ENCODE assay signal across 8 mouse cellular contexts in genomic region chr11:98051611-98052128, GRCm38 (mm10). TPM values are rescaled to one million over a fixed set of nuclear protein-coding genes. Genes with fewer than 3 reads are reported as not detected.
DNase-seq lines count a peak whose midpoint lies in the region; ATAC-seq and TF ChIP-seq lines count a peak whose summit lies in the region.

No protein-coding gene starts in this region.

- no peaks in the 10 kb centered on the region for H3K9me3 ChIP-seq in liver, embryonic 12.5 days (replicated peaks)
- no peaks in the 10 kb centered on the region for H3K9me3 ChIP-seq in liver, embryonic 11.5 days (ENCODE audit: control insufficient read depth, low read length)
- no peaks in the 10 kb centered on the region for H3K9me3 ChIP-seq in embryonic facial prominence, embryonic 12.5 days
- H3K9me3 ChIP-seq in intestine, postnatal 0 days (ENCODE audit: control insufficient read depth) = no peaks in the 10 kb centered on the region

- peak overlapping the region; percentile 31; the same call in 1 of the 2 replicates for H3K4me3 ChIP-seq in liver, embryonic 12.5 days
- no peak overlapping the region; the same call in 1 of the 2 replicates for H3K4me3 ChIP-seq in liver, embryonic 11.5 days (ENCODE audit: low read depth, low read length)
- H3K4me3 ChIP-seq in embryonic facial prominence, embryonic 12.5 days = peak overlapping the region; percentile 44
- H3K4me3 ChIP-seq in intestine, postnatal 0 days (ENCODE audit: low read depth, low read length) = peak overlapping the region; percentile 42
- H3K4me3 ChIP-seq in olfactory bulb, adult 2 months (ENCODE audit: insufficient read depth, low read depth, low read length) = peak overlapping the region; percentile 67

- H3K4me2 ChIP-seq in liver, embryonic 12.5 days = peak overlapping the region; percentile 54; the same call in 1 of the 2 replicates
- H3K4me2 ChIP-seq in liver, embryonic 11.5 days = no peak overlapping the region; the same call in 1 of the 2 replicates
- H3K4me2 ChIP-seq in embryonic facial prominence, embryonic 12.5 days (replicated peaks) = peak overlapping the region; percentile 76
- H3K4me2 ChIP-seq in intestine, postnatal 0 days (replicated peaks; ENCODE audit: low read depth) = peak overlapping the region; percentile 75; the same call in 1 of the 2 replicates

- peaks cover 15% of the 10 kb centered on the region; the same call in 1 of the 2 replicates for H3K4me1 ChIP-seq in liver, embryonic 12.5 days
- H3K4me1 ChIP-seq in liver, embryonic 11.5 days (replicated peaks; ENCODE audit: control insufficient read depth, insufficient read depth, low read length) = peaks cover 10% of the 10 kb centered on the region
- H3K4me1 ChIP-seq in embryonic facial prominence, embryonic 12.5 days = peaks cover 21% of the 10 kb centered on the region
- H3K4me1 ChIP-seq in intestine, postnatal 0 days (replicated peaks; ENCODE audit: control insufficient read depth, insufficient read depth, low read length) = no peaks in the 10 kb centered on the region
- peaks cover 42% of the 10 kb centered on the region for H3K4me1 ChIP-seq in olfactory bulb, adult 2 months (ENCODE audit: control insufficient read depth, insufficient read depth, low read length)

- H3K27me3 ChIP-seq in liver, embryonic 12.5 days (replicated peaks) = peaks cover 93% of the 10 kb centered on the region
- peaks cover 74% of the 10 kb centered on the region for H3K27me3 ChIP-seq in liver, embryonic 11.5 days (replicated peaks; ENCODE audit: control insufficient read depth, insufficient read depth, low read length)
- H3K27me3 ChIP-seq in embryonic facial prominence, embryonic 12.5 days = peaks cover 65% of the 10 kb centered on the region
- peaks cover 44% of the 10 kb centered on the region for H3K27me3 ChIP-seq in intestine, postnatal 0 days (replicated peaks; ENCODE audit: control insufficient read depth, insufficient read depth, low read length)

- no peak for ATAC-seq in liver, embryonic 12.5 days
- ATAC-seq in liver, embryonic 11.5 days (replicated peaks; ENCODE audit: low FRiP score) = no peak
- no peak for ATAC-seq in embryonic facial prominence, embryonic 12.5 days (ENCODE audit: insufficient number of reproducible peaks, insufficient read depth, low FRiP score, low TSS enrichment)
- ATAC-seq in intestine, postnatal 0 days = no peak

- TF ChIP-seq POLR2A in olfactory bulb, adult 2 months (IDR thresholded peaks at IDR 0.05; ENCODE audit: insufficient read depth, low read depth, low read length) = no peak

- H3K9ac ChIP-seq in liver, embryonic 12.5 days = no peak overlapping the region
- no peak overlapping the region for H3K9ac ChIP-seq in liver, embryonic 11.5 days (ENCODE audit: low read depth, low read length)
- no peak overlapping the region for H3K9ac ChIP-seq in embryonic facial prominence, embryonic 12.5 days
- H3K9ac ChIP-seq in intestine, postnatal 0 days (ENCODE audit: low read depth, low read length) = no peak overlapping the region

- no peak overlapping the region for H3K27ac ChIP-seq in liver, embryonic 12.5 days
- H3K27ac ChIP-seq in liver, embryonic 11.5 days (ENCODE audit: low read depth, low read length) = no peak overlapping the region
- no peak overlapping the region for H3K27ac ChIP-seq in embryonic facial prominence, embryonic 12.5 days
- no peak overlapping the region for H3K27ac ChIP-seq in intestine, postnatal 0 days (ENCODE audit: low read depth, low read length)
- peak overlapping the region; percentile 61; the same call in 1 of the 2 replicates for H3K27ac ChIP-seq in olfactory bulb, adult 2 months (ENCODE audit: insufficient read depth, low read depth, low read length)

- H3K36me3 ChIP-seq in liver, embryonic 12.5 days = no peaks in the 10 kb centered on the region
- no peaks in the 10 kb centered on the region for H3K36me3 ChIP-seq in liver, embryonic 11.5 days (ENCODE audit: control insufficient read depth, insufficient read depth, low read length)
- H3K36me3 ChIP-seq in embryonic facial prominence, embryonic 12.5 days = no peaks in the 10 kb centered on the region
- H3K36me3 ChIP-seq in intestine, postnatal 0 days (ENCODE audit: control insufficient read depth, insufficient read depth) = no peaks in the 10 kb centered on the region

- no peak for TF ChIP-seq CTCF in intestine, postnatal 0 days (IDR thresholded peaks at IDR 0.05; ENCODE audit: low read depth)
- no peak for TF ChIP-seq CTCF in olfactory bulb, adult 2 months (IDR thresholded peaks at IDR 0.05; ENCODE audit: insufficient read depth, low read depth, low read length)

- 6% methylated on average over 12 of the region's 12 CpGs for WGBS in liver, embryonic 12.5 days (ENCODE audit: insufficient replicate concordance)
- 7% methylated on average over 12 of the region's 12 CpGs for WGBS in liver, embryonic 11.5 days
- WGBS in embryonic facial prominence, embryonic 12.5 days = 6% methylated on average over 12 of the region's 12 CpGs
- WGBS in intestine, postnatal 0 days = 6% methylated on average over 12 of the region's 12 CpGs
- WGBS in olfactory bulb, adult 2 months = 12% methylated on average over 12 of the region's 12 CpGs

- no peak for DNase-seq in liver, embryonic 11.5 days (ENCODE audit: low spot score)
- no peak for DNase-seq in urinary bladder, postnatal 4 days (ENCODE audit: low spot score in 2 of 2)
- DNase-seq in T-cell, adult 2 months (ENCODE audit: low spot score) = no peak
- no peak for DNase-seq in cerebellum, adult 11 months

RNA-seq across cellular contexts. Expression of gene Stac2, which starts 1.6 kb away (rescaled TPM):
- 0.07 and 0.10 TPM in 2 replicates for polyA plus RNA-seq in liver, embryonic 12.5 days (2016; fragmentation: Nextera tagmentation; extraction: Ambion mirVana)
- polyA plus RNA-seq in liver, embryonic 11.5 days (2014; fragmentation: Nextera tagmentation; extraction: Ambion mirVana) = 0.22 and 0.43 TPM in 2 replicates
- 0.65 and 0.67 TPM in 2 replicates for polyA plus RNA-seq in embryonic facial prominence, embryonic 12.5 days (2016; fragmentation: Nextera tagmentation; extraction: Ambion mirVana)
- polyA plus RNA-seq in intestine, postnatal 0 days (2015; fragmentation: Nextera tagmentation; extraction: Ambion mirVana) = 0.13 TPM in 1 of 2 replicates, not detected in the other
- not detected in 2 replicates for polyA plus RNA-seq in olfactory bulb, adult 2 months (2012; ENCODE audit: insufficient read depth, insufficient read length, low replicate concordance, missing spikeins)

RNA-seq across cellular contexts. Expression of gene Rpl19, which starts 25.2 kb away (rescaled TPM):
- polyA plus RNA-seq in liver, embryonic 12.5 days (2016; fragmentation: Nextera tagmentation; extraction: Ambion mirVana) = 869 and 913 TPM in 2 replicates
- polyA plus RNA-seq in liver, embryonic 11.5 days (2014; fragmentation: Nextera tagmentation; extraction: Ambion mirVana) = 1,333 and 1,422 TPM in 2 replicates
- 942 and 959 TPM in 2 replicates for polyA plus RNA-seq in embryonic facial prominence, embryonic 12.5 days (2016; fragmentation: Nextera tagmentation; extraction: Ambion mirVana)
- 668 and 699 TPM in 2 replicates for polyA plus RNA-seq in intestine, postnatal 0 days (2015; fragmentation: Nextera tagmentation; extraction: Ambion mirVana)
- not detected in 2 replicates for polyA plus RNA-seq in olfactory bulb, adult 2 months (2012; ENCODE audit: insufficient read depth, insufficient read length, low replicate concordance, missing spikeins)

RNA-seq across cellular contexts. Expression of gene Cacnb1, which starts 28.8 kb away (rescaled TPM):
- 0.95 and 1.0 TPM in 2 replicates for polyA plus RNA-seq in liver, embryonic 12.5 days (2016; fragmentation: Nextera tagmentation; extraction: Ambion mirVana)
- polyA plus RNA-seq in liver, embryonic 11.5 days (2014; fragmentation: Nextera tagmentation; extraction: Ambion mirVana) = 2.1 and 2.2 TPM in 2 replicates
- 14.8 and 16.6 TPM in 2 replicates for polyA plus RNA-seq in embryonic facial prominence, embryonic 12.5 days (2016; fragmentation: Nextera tagmentation; extraction: Ambion mirVana)
- 2.8 and 3.2 TPM in 2 replicates for polyA plus RNA-seq in intestine, postnatal 0 days (2015; fragmentation: Nextera tagmentation; extraction: Ambion mirVana)
- polyA plus RNA-seq in olfactory bulb, adult 2 months (2012; ENCODE audit: insufficient read depth, insufficient read length, low replicate concordance, missing spikeins) = not detected in 2 replicates

RNA-seq across cellular contexts. Expression of gene Arl5c, which starts 55.7 kb away (rescaled TPM):
- polyA plus RNA-seq in liver, embryonic 12.5 days (2016; fragmentation: Nextera tagmentation; extraction: Ambion mirVana) = 15.6 and 17.1 TPM in 2 replicates
- 24.0 and 31.2 TPM in 2 replicates for polyA plus RNA-seq in liver, embryonic 11.5 days (2014; fragmentation: Nextera tagmentation; extraction: Ambion mirVana)
- polyA plus RNA-seq in embryonic facial prominence, embryonic 12.5 days (2016; fragmentation: Nextera tagmentation; extraction: Ambion mirVana) = 6.9 and 7.6 TPM in 2 replicates
- polyA plus RNA-seq in intestine, postnatal 0 days (2015; fragmentation: Nextera tagmentation; extraction: Ambion mirVana) = 4.2 and 4.4 TPM in 2 replicates
- 395 TPM in 1 of 2 replicates, not detected in the other for polyA plus RNA-seq in olfactory bulb, adult 2 months (2012; ENCODE audit: insufficient read depth, insufficient read length, low replicate concordance, missing spikeins)

Comparison
In these comparisons a context has a peak if more than half of its experiments do, and no peak if none do; other contexts are left out.
1. RNA of gene Stac2, which starts 1.6 kb away (polyA plus RNA-seq): not detected in olfactory bulb, adult 2 months; 0.65 to 0.67 TPM in embryonic facial prominence, embryonic 12.5 days, 0.22 to 0.43 TPM in liver, embryonic 11.5 days, 0.13 TPM in intestine, postnatal 0 days and 0.07 to 0.10 TPM in liver, embryonic 12.5 days; every median in the first group is over 10 times any median in the second.
2. RNA of gene Rpl19, which starts 25.2 kb away (polyA plus RNA-seq): 1,333 to 1,422 TPM in liver, embryonic 11.5 days, 942 to 959 TPM in embryonic facial prominence, embryonic 12.5 days, 869 to 913 TPM in liver, embryonic 12.5 days and 668 to 699 TPM in intestine, postnatal 0 days; not detected in olfactory bulb, adult 2 months; every median in the first group is over 100 times any median in the second.